Mouse (Mus musculus) forebrain, embryonic 16.5 days (tissue): ENCODE measurements around the gene Erbb3. TPM values are rescaled to one million over a fixed set of nuclear protein-coding genes. Genes with fewer than 3 reads are reported as not detected.
"Not testable (repeated sequence)": the region's sequence is repeated elsewhere in the genome, so short reads cannot be mapped to it uniquely, and the experiment has no call there.

Experiments used
- ATAC-seq: fragments of 200-750 bp; cut with Nextera tagmentation; 2 replicates; pipeline ENCODE4 v1.8.0; 2017; ENCODE audit warnings: mild to moderate bottlenecking, moderate library complexity
- H3K27ac ChIP-seq: fragments of 300-500 bp; sonication (generic); 2 replicates; pipeline ENCODE4 v1.5.1; 2014; ENCODE audit warnings: low read length, control low read depth
- H3K27me3 ChIP-seq: fragments of 300-500 bp; sonication (generic); replicated peaks from 2 replicates; pipeline ENCODE4 v1.6.1; 2014; ENCODE audit warnings: low read length; ENCODE audit not compliant: control insufficient read depth, insufficient read depth
- H3K36me3 ChIP-seq: fragments of 300-500 bp; sonication (generic); 2 replicates; pipeline ENCODE4 v1.6.1; 2014; ENCODE audit not compliant: control insufficient read depth, insufficient read depth
- H3K4me1 ChIP-seq: fragments of 300-500 bp; sonication (generic); replicated peaks from 2 replicates; pipeline ENCODE4 v1.6.1; 2014; ENCODE audit warnings: low read length; ENCODE audit not compliant: control insufficient read depth, insufficient read depth
- H3K4me2 ChIP-seq: fragments of 300-500 bp; sonication (generic); 2 replicates; pipeline ENCODE4 v1.6.1; 2014; ENCODE audit warnings: mild to moderate bottlenecking, low read length, control low read depth
- H3K4me3 ChIP-seq: fragments of 300-500 bp; sonication (generic); replicated peaks from 2 replicates; pipeline ENCODE4 v1.5.1; 2014; ENCODE audit warnings: mild to moderate bottlenecking, low read length, control low read depth
- H3K9ac ChIP-seq: fragments of 300-500 bp; sonication (generic); replicated peaks from 2 replicates; pipeline ENCODE4 v1.6.1; 2014; ENCODE audit warnings: low read depth, low read length, control low read depth
- H3K9me3 ChIP-seq: fragments of 300-500 bp; sonication (generic); 2 replicates; pipeline ENCODE4 v1.6.1; 2016; ENCODE audit warnings: low read length; ENCODE audit not compliant: control insufficient read depth
- WGBS: fragments of 180-500 bp; shearing (Covaris S2); extraction: QIAGEN DNeasy Blood & Tissue Kit; methylation state at CpG from one replicate; pipeline ENCODE4 v1.1.7; 2014; 5-methylcytosine and 5-hydroxymethylcytosine counted together
- polyA plus RNA-seq: library from polyadenylated mRNA; unstranded; fragments of >200 nt; fragmentation: Nextera tagmentation; extraction: Ambion mirVana; gene quantifications from 2 replicates; pipeline ENCODE4 v1.2.1, GENCODE M21; 2015

The Erbb3 gene
- polyA plus RNA-seq, 1 experiment from 2014 or later, result 0.46 TPM

- no peaks in the 10 kb centered on the region for H3K27me3 ChIP-seq
- no peak for ATAC-seq
- H3K36me3 ChIP-seq, result no peaks in the 10 kb centered on the region
- WGBS, result 58% methylated on average over 3 of the region's 3 CpGs
- H3K4me2 ChIP-seq, result no peak overlapping the region
- no peak overlapping the region for H3K27ac ChIP-seq
- no peak overlapping the region for H3K9ac ChIP-seq
- no peaks in the 10 kb centered on the region for H3K9me3 ChIP-seq
- H3K4me1 ChIP-seq, result no peaks in the 10 kb centered on the region; the same call in 1 of the 2 replicates
- no peak overlapping the region for H3K4me3 ChIP-seq
Measured at GRCm38 (mm10) chr10:128614934-128615333, 25.5 kb upstream of the Erbb3 start.

- not testable (repeated sequence) for H3K27ac ChIP-seq, H3K27me3 ChIP-seq, H3K36me3 ChIP-seq, H3K9ac ChIP-seq, H3K4me2 ChIP-seq, H3K4me1 ChIP-seq, ATAC-seq, H3K9me3 ChIP-seq, H3K4me3 ChIP-seq
- WGBS, result 72% methylated on average over 4 of the region's 4 CpGs
Measured at GRCm38 (mm10) chr10:128613820-128614219, 24.4 kb upstream of the Erbb3 start.

- 40% methylated on average over 6 of the region's 6 CpGs for WGBS
Measured at GRCm38 (mm10) chr10:128613154-128613440, 23.6 kb upstream of the Erbb3 start.

GRCm38 (mm10) chr10:128612433-128613153 lies 23.1 kb upstream of the Erbb3 start:
- Histone ChIP-seq H3K9ac (0 out of 2 replicates have a peak overlapping the region, but pooled peaks have one; percentile 29), H3K9me3 (no peaks in the 10 kb centered on the region), H3K27ac (no peak overlapping the region), H3K4me1 (no peaks in the 10 kb centered on the region; the same call in 1 of the 2 replicates), H3K4me2 (no peak overlapping the region), H3K4me3 (no peak overlapping the region), H3K27me3 (no peaks in the 10 kb centered on the region), H3K36me3 (no peaks in the 10 kb centered on the region)
- peak; percentile 78 for ATAC-seq
- 15% methylated on average over 16 of the region's 16 CpGs for WGBS

More at GRCm38 (mm10) chr10:128613154-128613440, 23.6 kb upstream of the Erbb3 start:
- H3K36me3 ChIP-seq, result no peaks in the 10 kb centered on the region
- H3K27me3 ChIP-seq, result no peaks in the 10 kb centered on the region
- H3K27ac ChIP-seq, result no peak overlapping the region
- no peak; the same call in 1 of the 2 replicates for ATAC-seq
- H3K4me3 ChIP-seq, result no peak overlapping the region
- H3K4me2 ChIP-seq, result no peak overlapping the region
- no peak overlapping the region for H3K9ac ChIP-seq
- H3K4me1 ChIP-seq, result no peaks in the 10 kb centered on the region; the same call in 1 of the 2 replicates
- H3K9me3 ChIP-seq, result no peaks in the 10 kb centered on the region

GRCm38 (mm10) chr10:128606483-128606882 lies 17.0 kb upstream of the Erbb3 start:
- H3K27me3 ChIP-seq, result no peaks in the 10 kb centered on the region
- 41% methylated on average over 2 of the region's 2 CpGs for WGBS
- H3K36me3 ChIP-seq, result no peaks in the 10 kb centered on the region
- ATAC-seq, result no peak
- no peaks in the 10 kb centered on the region for H3K9me3 ChIP-seq
- no peak overlapping the region for H3K9ac ChIP-seq
- no peak overlapping the region for H3K4me2 ChIP-seq
- no peak overlapping the region for H3K4me3 ChIP-seq
- no peaks in the 10 kb centered on the region for H3K4me1 ChIP-seq
- no peak overlapping the region for H3K27ac ChIP-seq

- Histone ChIP-seq H3K27ac (no peak overlapping the region), H3K4me2 (no peak overlapping the region), H3K9me3 (no peaks in the 10 kb centered on the region), H3K36me3 (no peaks in the 10 kb centered on the region), H3K4me3 (no peak overlapping the region), H3K4me1 (no peaks in the 10 kb centered on the region), H3K9ac (no peak overlapping the region), H3K27me3 (no peaks in the 10 kb centered on the region)
- WGBS, result 88% methylated on average over 4 of the region's 4 CpGs
- ATAC-seq, result no peak
Measured at GRCm38 (mm10) chr10:128602470-128603128, 13.1 kb upstream of the Erbb3 start.

GRCm38 (mm10) chr10:128601499-128601898 lies 12.0 kb upstream of the Erbb3 start:
- ATAC-seq, result no peak
- H3K9ac ChIP-seq, result no peak overlapping the region
- H3K4me1 ChIP-seq, result no peaks in the 10 kb centered on the region
- no peak overlapping the region for H3K27ac ChIP-seq
- H3K36me3 ChIP-seq, result no peaks in the 10 kb centered on the region
- WGBS, result 90% methylated on average over 1 of the region's 1 CpGs
- H3K4me3 ChIP-seq, result no peak overlapping the region
- H3K4me2 ChIP-seq, result no peak overlapping the region
- no peaks in the 10 kb centered on the region for H3K9me3 ChIP-seq
- no peaks in the 10 kb centered on the region for H3K27me3 ChIP-seq

GRCm38 (mm10) chr10:128598476-128598875 lies 9.0 kb upstream of the Erbb3 start:
- Histone ChIP-seq H3K36me3 (no peaks in the 10 kb centered on the region), H3K27ac (no peak overlapping the region), H3K27me3 (no peaks in the 10 kb centered on the region), H3K4me1 (no peaks in the 10 kb centered on the region), H3K4me3 (no peak overlapping the region), H3K9ac (no peak overlapping the region), H3K4me2 (no peak overlapping the region), H3K9me3 (no peaks in the 10 kb centered on the region)
- WGBS, result 84% methylated on average over 2 of the region's 2 CpGs
- no peak for ATAC-seq

GRCm38 (mm10) chr10:128592797-128593196 lies 3.3 kb upstream of the Erbb3 start:
- no peaks in the 10 kb centered on the region for H3K9me3 ChIP-seq
- peaks cover 8% of the 10 kb centered on the region for H3K4me1 ChIP-seq
- ATAC-seq, result no peak
- H3K4me3 ChIP-seq, result no peak overlapping the region
- peaks cover 18% of the 10 kb centered on the region for H3K27me3 ChIP-seq
- no peak overlapping the region for H3K27ac ChIP-seq
- H3K36me3 ChIP-seq, result no peaks in the 10 kb centered on the region
- H3K9ac ChIP-seq, result no peak overlapping the region
- H3K4me2 ChIP-seq, result no peak overlapping the region
- 37% methylated on average over 5 of the region's 5 CpGs for WGBS
